Mouse (Mus musculus): ENCODE results near the gene Pgbd5. TPM values are rescaled to one million over a fixed set of nuclear protein-coding genes. Genes with fewer than 3 reads are reported as not detected.

Pgbd5 gene
- polyA plus RNA-seq, 1 experiment from 2014 or later = 2.2 TPM

- Histone ChIP-seq H3K36me3 (ENCODE audit: insufficient read depth) (no peaks in the 10 kb centered on the region), H3K27me3 (ENCODE audit: insufficient read depth, low read length) (no peaks in the 10 kb centered on the region), H3K4me1 (ENCODE audit: insufficient read depth) (no peaks in the 10 kb centered on the region), H3K27ac (ENCODE audit: low read depth) (no peak overlapping the region), H3K9me3 (ENCODE audit: low read depth, low read length) (no peaks in the 10 kb centered on the region), H3K4me2 (no peak overlapping the region), H3K4me3 (ENCODE audit: low read depth, low read length) (no peak overlapping the region), H3K9ac (no peak overlapping the region)
- no peak for ATAC-seq (ENCODE audit: insufficient read depth)
- WGBS = 58% methylated on average over 6 of the region's 6 CpGs
- no peak for DNase-seq
- TF ChIP-seq CTCF (IDR thresholded peaks at IDR 0.05; ENCODE audit: low read depth) = peak; percentile 42
Measured at GRCm38 (mm10) chr8:124379289-124379688, 60.2 kb downstream of the Pgbd5 start.

DNA sequence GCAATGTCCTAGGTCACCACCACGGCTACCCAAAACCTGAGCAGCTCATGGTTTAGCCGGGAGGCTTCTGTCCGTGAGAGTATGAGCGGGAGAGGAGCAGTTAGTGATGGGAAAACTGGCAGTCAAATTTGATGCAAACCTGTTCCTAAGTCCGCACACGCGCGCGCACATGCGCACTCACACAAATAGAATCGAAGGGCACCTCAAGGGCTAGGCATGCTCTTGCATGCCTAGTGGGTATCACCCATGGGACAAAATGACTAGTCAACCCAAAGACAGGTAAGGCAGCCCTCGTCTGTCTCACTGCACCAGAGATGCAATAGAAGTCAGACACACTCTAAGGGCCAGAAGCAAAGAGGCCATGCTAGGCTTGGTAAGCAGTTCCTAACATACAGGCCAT is 63.1 kb downstream of the Pgbd5 start:
- Histone ChIP-seq H3K4me1 (ENCODE audit: insufficient read depth) (no peaks in the 10 kb centered on the region), H3K9ac (no peak overlapping the region), H3K27ac (ENCODE audit: low read depth) (no peak overlapping the region), H3K9me3 (ENCODE audit: low read depth, low read length) (no peaks in the 10 kb centered on the region), H3K36me3 (ENCODE audit: insufficient read depth) (no peaks in the 10 kb centered on the region), H3K27me3 (ENCODE audit: insufficient read depth, low read length) (no peaks in the 10 kb centered on the region), H3K4me2 (no peak overlapping the region), H3K4me3 (ENCODE audit: low read depth, low read length) (no peak overlapping the region)
- DNase-seq = no peak
- TF ChIP-seq CTCF (IDR thresholded peaks at IDR 0.05; ENCODE audit: low read depth) = no peak
- ATAC-seq (ENCODE audit: insufficient read depth) = no peak
- 93% methylated on average over 12 of the region's 12 CpGs for WGBS

DNA sequence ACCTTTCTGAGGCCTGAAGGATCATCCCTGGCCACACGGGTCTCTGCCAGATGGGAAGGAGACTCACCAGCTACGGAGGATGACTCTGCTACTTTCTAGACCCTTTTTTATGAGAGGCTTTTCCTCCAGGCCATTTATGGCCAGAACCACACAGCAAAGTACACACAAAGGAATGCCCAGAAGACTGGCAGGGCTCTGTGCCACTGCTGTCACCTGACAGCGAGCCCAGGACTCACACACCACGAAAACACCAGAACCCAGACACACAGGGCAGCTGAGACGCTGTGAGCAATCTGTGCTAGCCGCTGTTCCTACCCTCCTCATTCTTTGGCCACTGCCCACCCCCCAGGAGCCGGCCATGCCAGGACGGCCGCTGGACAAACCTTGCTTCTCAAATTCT is 63.7 kb downstream of the Pgbd5 start:
- H3K9me3 ChIP-seq (ENCODE audit: low read depth, low read length) = no peaks in the 10 kb centered on the region
- no peak overlapping the region for H3K9ac ChIP-seq
- no peaks in the 10 kb centered on the region for H3K4me1 ChIP-seq (ENCODE audit: insufficient read depth)
- no peak overlapping the region for H3K4me3 ChIP-seq (ENCODE audit: low read depth, low read length)
- no peak for ATAC-seq (ENCODE audit: insufficient read depth)
- 80% methylated on average over 9 of the region's 9 CpGs for WGBS
- H3K4me2 ChIP-seq = no peak overlapping the region
- H3K27me3 ChIP-seq (ENCODE audit: insufficient read depth, low read length) = no peaks in the 10 kb centered on the region
- no peak for DNase-seq
- H3K27ac ChIP-seq (ENCODE audit: low read depth) = no peak overlapping the region
- H3K36me3 ChIP-seq (ENCODE audit: insufficient read depth) = no peaks in the 10 kb centered on the region
- TF ChIP-seq CTCF (IDR thresholded peaks at IDR 0.05; ENCODE audit: low read depth) = no peak

GRCm38 (mm10) chr8:124375168-124375567 is 64.3 kb downstream of the Pgbd5 start:
- no peak overlapping the region for H3K4me2 ChIP-seq
- DNase-seq (peak; percentile 59), ATAC-seq (ENCODE audit: insufficient read depth) (peak; percentile 72)
- 56% methylated on average over 6 of the region's 6 CpGs for WGBS
- no peak overlapping the region for H3K9ac ChIP-seq
- no peaks in the 10 kb centered on the region for H3K9me3 ChIP-seq (ENCODE audit: low read depth, low read length)
- no peak overlapping the region for H3K4me3 ChIP-seq (ENCODE audit: low read depth, low read length)
- H3K36me3 ChIP-seq (ENCODE audit: insufficient read depth) = no peaks in the 10 kb centered on the region
- H3K27ac ChIP-seq (ENCODE audit: low read depth) = no peak overlapping the region
- no peaks in the 10 kb centered on the region for H3K27me3 ChIP-seq (ENCODE audit: insufficient read depth, low read length)
- no peaks in the 10 kb centered on the region for H3K4me1 ChIP-seq (ENCODE audit: insufficient read depth)
- TF ChIP-seq CTCF (IDR thresholded peaks at IDR 0.05; ENCODE audit: low read depth) = no peak

DNA sequence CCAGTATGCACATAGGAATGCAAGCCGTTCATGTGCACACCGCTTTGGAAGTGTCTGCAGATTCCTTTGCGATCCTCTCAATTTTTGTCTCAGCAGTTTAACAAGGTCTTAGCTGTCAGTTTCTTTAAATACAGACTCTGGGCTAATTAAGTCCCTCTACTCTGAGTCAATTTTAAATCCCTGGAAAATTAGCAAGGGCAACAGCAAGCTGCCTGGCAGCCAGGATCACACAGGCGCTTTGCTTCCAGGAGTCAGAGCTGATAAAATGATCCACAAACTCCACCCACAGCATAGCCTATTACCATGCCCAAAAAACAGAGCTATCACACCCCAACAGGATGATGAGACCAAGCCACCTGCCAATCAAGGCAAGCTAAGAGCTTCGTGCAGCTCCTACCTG is 65.7 kb downstream of the Pgbd5 start:
- H3K9ac ChIP-seq = no peak overlapping the region
- H3K27me3 ChIP-seq (ENCODE audit: insufficient read depth, low read length) = no peaks in the 10 kb centered on the region
- no peaks in the 10 kb centered on the region for H3K4me1 ChIP-seq (ENCODE audit: insufficient read depth)
- H3K9me3 ChIP-seq (ENCODE audit: low read depth, low read length) = no peaks in the 10 kb centered on the region
- H3K36me3 ChIP-seq (ENCODE audit: insufficient read depth) = no peaks in the 10 kb centered on the region
- no peak overlapping the region for H3K4me2 ChIP-seq
- WGBS = 89% methylated on average over 5 of the region's 5 CpGs
- no peak overlapping the region for H3K27ac ChIP-seq (ENCODE audit: low read depth)
- ATAC-seq (ENCODE audit: insufficient read depth) = no peak
- no peak overlapping the region for H3K4me3 ChIP-seq (ENCODE audit: low read depth, low read length)
- TF ChIP-seq CTCF (IDR thresholded peaks at IDR 0.05; ENCODE audit: low read depth) = no peak
- no peak for DNase-seq

- 85% methylated on average over 23 of the region's 23 CpGs for WGBS
Measured at GRCm38 (mm10) chr8:124371410-124372123, 67.9 kb downstream of the Pgbd5 start.

GRCm38 (mm10) chr8:124370422-124371183 is 68.9 kb downstream of the Pgbd5 start:
- no peak for DNase-seq
- WGBS = 70% methylated on average over 17 of the region's 17 CpGs
- TF ChIP-seq CTCF (IDR thresholded peaks at IDR 0.05; ENCODE audit: low read depth) = no peak
- ATAC-seq (ENCODE audit: insufficient read depth) = no peak
- no peaks in the 10 kb centered on the region for H3K4me1 ChIP-seq (ENCODE audit: insufficient read depth)
- no peaks in the 10 kb centered on the region for H3K9me3 ChIP-seq (ENCODE audit: low read depth, low read length)
- H3K9ac ChIP-seq = no peak overlapping the region
- H3K27ac ChIP-seq (ENCODE audit: low read depth) = no peak overlapping the region
- no peak overlapping the region for H3K4me3 ChIP-seq (ENCODE audit: low read depth, low read length)
- H3K27me3 ChIP-seq (ENCODE audit: insufficient read depth, low read length) = no peaks in the 10 kb centered on the region
- no peak overlapping the region for H3K4me2 ChIP-seq
- no peaks in the 10 kb centered on the region for H3K36me3 ChIP-seq (ENCODE audit: insufficient read depth)

More at GRCm38 (mm10) chr8:124371410-124372123, 67.9 kb downstream of the Pgbd5 start:
- no peaks in the 10 kb centered on the region for H3K27me3 ChIP-seq (ENCODE audit: insufficient read depth, low read length)
- H3K4me3 ChIP-seq (ENCODE audit: low read depth, low read length) = no peak overlapping the region
- H3K4me1 ChIP-seq (ENCODE audit: insufficient read depth) = no peaks in the 10 kb centered on the region
- H3K9ac ChIP-seq = no peak overlapping the region
- no peak for TF ChIP-seq CTCF (IDR thresholded peaks at IDR 0.05; ENCODE audit: low read depth)
- H3K4me2 ChIP-seq = no peak overlapping the region
- no peak overlapping the region for H3K27ac ChIP-seq (ENCODE audit: low read depth)
- H3K9me3 ChIP-seq (ENCODE audit: low read depth, low read length) = no peaks in the 10 kb centered on the region
- no peak for ATAC-seq (ENCODE audit: insufficient read depth)
- no peak for DNase-seq
- no peaks in the 10 kb centered on the region for H3K36me3 ChIP-seq (ENCODE audit: insufficient read depth)
